Mouse (Mus musculus) lung, embryonic 14.5 days (tissue): ENCODE measurements around the gene Ccsap. TPM values are rescaled to one million over a fixed set of nuclear protein-coding genes. Genes with fewer than 3 reads are reported as not detected.
"Not testable (repeated sequence)": the region's sequence is repeated elsewhere in the genome, so short reads cannot be mapped to it uniquely, and the experiment has no call there.

ENCODE experiments used
- ATAC-seq: fragments of 200-750 bp; cut with Nextera tagmentation; 2 replicates; pipeline ENCODE4 v1.8.0; 2017; ENCODE audit warnings: mild to moderate bottlenecking, moderate TSS enrichment, moderate library complexity; ENCODE audit not compliant: insufficient read depth
- DNase-seq: peaks from one replicate; pipeline ENCODE4 v3.0.0-alpha.2; 2015
- H3K27ac ChIP-seq: fragments of 300-500 bp; sonication (generic); 2 replicates; pipeline ENCODE4 v1.5.1; 2014; ENCODE audit warnings: low read depth, mild to moderate bottlenecking, moderate library complexity
- H3K27me3 ChIP-seq: fragments of 300-500 bp; sonication (generic); 2 replicates; pipeline ENCODE4 v1.6.1; 2014; ENCODE audit warnings: low read length, control low read depth; ENCODE audit not compliant: insufficient read depth
- H3K36me3 ChIP-seq: fragments of 300-500 bp; sonication (generic); 2 replicates; pipeline ENCODE4 v1.6.1; 2014; ENCODE audit warnings: control low read depth; ENCODE audit not compliant: insufficient read depth
- H3K4me1 ChIP-seq: fragments of 300-500 bp; sonication (generic); 2 replicates; pipeline ENCODE4 v1.6.1; 2014; ENCODE audit warnings: antibody characterized with exemption, control low read depth; ENCODE audit not compliant: insufficient read depth
- H3K4me2 ChIP-seq: fragments of 300-500 bp; sonication (generic); 2 replicates; pipeline ENCODE4 v1.6.1; 2014; ENCODE audit warnings: mild to moderate bottlenecking
- H3K4me3 ChIP-seq: fragments of 300-500 bp; sonication (generic); 2 replicates; pipeline ENCODE4 v1.5.1; 2014; ENCODE audit warnings: low read depth, low read length
- H3K9ac ChIP-seq: fragments of 300-500 bp; sonication (generic); 2 replicates; pipeline ENCODE4 v1.6.1; 2014
- H3K9me3 ChIP-seq: fragments of 300-500 bp; sonication (generic); 2 replicates; pipeline ENCODE4 v1.6.1; 2016; ENCODE audit warnings: low read depth, low read length, control low read depth
- CTCF ChIP-seq: IDR thresholded peaks from 2 replicates; pipeline ENCODE4 v1.5.1; 2016; ENCODE audit warnings: antibody characterized with exemption, low read depth
- WGBS: fragments of 180-500 bp; shearing (Covaris S2); extraction: QIAGEN DNeasy Blood & Tissue Kit; methylation state at CpG from one replicate; pipeline ENCODE4 v1.1.7; 2014; 5-methylcytosine and 5-hydroxymethylcytosine counted together
- polyA plus RNA-seq: library from polyadenylated mRNA; unstranded; fragments of >200 nt; fragmentation: Nextera tagmentation; extraction: Ambion mirVana; gene quantifications from 2 replicates; pipeline ENCODE4 v1.2.1, GENCODE M21; 2014

Ccsap gene
- polyA plus RNA-seq, 1 experiment from 2014 or later, result 7.1 TPM

DNA sequence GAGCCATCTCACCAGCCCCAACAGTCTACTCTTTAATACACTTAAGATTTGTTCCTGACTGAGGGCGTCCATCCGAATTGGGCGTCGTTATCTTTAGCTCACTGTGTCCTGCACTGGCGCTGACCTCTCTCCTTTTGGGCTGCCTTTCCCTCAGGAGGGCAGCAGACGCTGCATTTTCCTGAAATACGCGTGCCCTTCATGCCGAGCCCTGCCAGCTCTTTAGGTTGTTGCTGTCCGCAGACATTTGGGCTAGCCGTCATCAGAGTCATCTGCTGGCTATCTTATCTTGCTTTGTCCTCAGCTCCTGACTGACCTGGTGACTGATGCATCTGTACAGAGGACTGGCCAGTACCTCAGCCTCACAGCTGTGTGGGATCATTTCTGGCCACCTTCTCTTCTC is 44.7 kb downstream of the Ccsap start:
- Histone ChIP-seq H3K4me2 (no peak overlapping the region), H3K9ac (no peak overlapping the region), H3K27ac (no peak overlapping the region), H3K4me3 (no peak overlapping the region), H3K9me3 (no peaks in the 10 kb centered on the region), H3K36me3 (no peaks in the 10 kb centered on the region), H3K27me3 (no peaks in the 10 kb centered on the region), H3K4me1 (no peaks in the 10 kb centered on the region)
- no peak for TF ChIP-seq CTCF
- ATAC-seq (no peak), DNase-seq (no peak)
- 75% methylated on average over 11 of the region's 11 CpGs for WGBS

DNA sequence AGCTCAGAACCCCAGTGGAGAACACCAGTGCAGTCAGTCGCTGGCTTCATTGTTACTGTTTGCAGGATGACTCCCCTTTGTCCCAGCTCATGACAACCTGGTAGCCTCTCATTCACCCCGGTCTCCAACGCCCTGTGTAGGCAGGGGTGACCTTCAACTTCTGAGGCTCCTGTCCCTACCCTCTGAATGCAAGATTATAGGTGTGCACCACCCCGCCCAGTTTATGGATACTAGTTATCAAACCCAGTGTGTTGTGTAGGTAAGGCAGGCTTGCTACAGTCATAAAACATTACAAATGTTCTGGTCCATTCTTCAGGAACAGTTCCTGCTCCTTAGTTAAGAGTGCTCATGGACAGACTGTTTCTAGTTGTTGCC is 46.1 kb downstream of the Ccsap start:
- no peak overlapping the region for H3K4me3 ChIP-seq
- no peaks in the 10 kb centered on the region for H3K36me3 ChIP-seq
- H3K9me3 ChIP-seq, result no peaks in the 10 kb centered on the region
- H3K27me3 ChIP-seq, result no peaks in the 10 kb centered on the region
- WGBS, result 87% methylated on average over 4 of the region's 4 CpGs
- no peak overlapping the region for H3K9ac ChIP-seq
- no peak overlapping the region for H3K4me2 ChIP-seq
- ATAC-seq, result no peak
- H3K27ac ChIP-seq, result no peak overlapping the region
- TF ChIP-seq CTCF, result no peak
- DNase-seq, result no peak
- no peaks in the 10 kb centered on the region for H3K4me1 ChIP-seq

- no peak for TF ChIP-seq CTCF
- Histone ChIP-seq H3K4me3 (no peak overlapping the region), H3K9ac (no peak overlapping the region), H3K4me1 (no peaks in the 10 kb centered on the region), H3K9me3 (no peaks in the 10 kb centered on the region), H3K27ac (no peak overlapping the region), H3K27me3 (no peaks in the 10 kb centered on the region), H3K4me2 (no peak overlapping the region), H3K36me3 (no peaks in the 10 kb centered on the region)
- DNase-seq (no peak), ATAC-seq (no peak)
- 69% methylated on average over 16 of the region's 16 CpGs for WGBS
Observed at GRCm38 (mm10) chr8:123813173-123813891, 46.7 kb downstream of the Ccsap start.

GRCm38 (mm10) chr8:123812227-123812626 is 47.8 kb downstream of the Ccsap start:
- ATAC-seq, result no peak
- Histone ChIP-seq H3K36me3 (no peaks in the 10 kb centered on the region), H3K9me3 (no peaks in the 10 kb centered on the region), H3K4me2 (no peak overlapping the region), H3K27ac (no peak overlapping the region), H3K27me3 (no peaks in the 10 kb centered on the region), H3K9ac (no peak overlapping the region), H3K4me3 (no peak overlapping the region), H3K4me1 (no peaks in the 10 kb centered on the region)
- no peak for TF ChIP-seq CTCF
- DNase-seq, result no peak
- WGBS, result 82% methylated on average over 5 of the region's 5 CpGs

DNA sequence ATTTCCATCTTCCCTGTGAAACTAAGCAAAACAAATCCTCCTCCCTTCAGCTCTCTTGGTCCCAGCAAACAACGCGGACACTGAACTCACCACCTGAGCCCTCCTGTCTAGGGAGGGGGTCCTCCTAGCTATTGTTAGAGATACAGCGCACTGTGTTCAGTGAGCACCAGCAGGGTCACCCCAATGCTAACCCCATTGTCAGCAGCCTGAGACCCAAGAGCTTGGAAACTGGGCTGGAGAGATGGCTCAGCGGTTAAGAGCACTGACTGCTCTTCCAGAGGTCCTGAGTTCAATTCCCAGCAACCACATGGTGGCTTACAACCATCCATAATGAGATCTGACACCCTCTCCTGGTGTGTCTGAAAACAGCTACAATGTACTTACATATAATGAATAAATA is 50.7 kb downstream of the Ccsap start:
- H3K4me2 ChIP-seq, ATAC-seq, H3K27ac ChIP-seq, H3K9me3 ChIP-seq, H3K27me3 ChIP-seq, H3K9ac ChIP-seq, H3K4me1 ChIP-seq, H3K36me3 ChIP-seq, H3K4me3 ChIP-seq, DNase-seq: not testable (repeated sequence)
- 79% methylated on average over 4 of the region's 4 CpGs for WGBS

DNA sequence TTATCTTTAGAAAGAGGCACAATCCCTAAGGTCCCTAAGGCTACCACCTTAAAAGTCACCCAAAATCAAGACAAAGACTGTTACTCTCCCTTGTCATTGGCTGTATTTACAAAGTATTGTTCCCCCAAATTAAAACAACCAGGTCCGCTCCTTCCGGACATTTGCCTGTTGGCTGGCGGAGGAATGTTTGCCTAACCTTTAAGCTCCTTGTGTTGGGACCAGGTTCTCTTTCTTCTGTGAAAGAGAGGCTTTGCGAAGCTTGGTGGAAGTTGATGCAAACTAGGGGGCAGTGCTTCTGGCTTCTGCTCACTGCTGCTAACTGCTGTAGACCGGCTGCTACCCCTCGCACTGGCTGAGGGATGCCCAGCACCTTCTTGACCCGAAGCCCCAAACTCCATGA is 51.3 kb downstream of the Ccsap start:
- H3K4me3 ChIP-seq, result no peak overlapping the region
- H3K27me3 ChIP-seq, result no peaks in the 10 kb centered on the region
- H3K27ac ChIP-seq, result no peak overlapping the region
- WGBS, result 51% methylated on average over 7 of the region's 7 CpGs
- H3K9me3 ChIP-seq, result no peaks in the 10 kb centered on the region
- TF ChIP-seq CTCF, result no peak
- H3K36me3 ChIP-seq, result no peaks in the 10 kb centered on the region
- H3K4me1 ChIP-seq, result 0 out of 2 replicates have a peak, but pooled peaks cover 3% of the 10 kb centered on the region
- ATAC-seq (no peak), DNase-seq (no peak)
- H3K9ac ChIP-seq, result no peak overlapping the region
- no peak overlapping the region for H3K4me2 ChIP-seq

- Histone ChIP-seq H3K27me3 (no peaks in the 10 kb centered on the region), H3K4me2 (no peak overlapping the region), H3K9me3 (no peaks in the 10 kb centered on the region), H3K4me1 (0 out of 2 replicates have a peak, but pooled peaks cover 3% of the 10 kb centered on the region), H3K4me3 (no peak overlapping the region), H3K9ac (no peak overlapping the region), H3K36me3 (no peaks in the 10 kb centered on the region), H3K27ac (no peak overlapping the region)
- no peak for TF ChIP-seq CTCF
- DNase-seq (no peak), ATAC-seq (no peak)
- 69% methylated on average over 6 of the region's 6 CpGs for WGBS
Observed at GRCm38 (mm10) chr8:123807852-123808573, 52.0 kb downstream of the Ccsap start.
